Mouse (Mus musculus) limb, embryonic 12.5 days (tissue): ENCODE data around the gene Camsap1. TPM values are rescaled to one million over a fixed set of nuclear protein-coding genes. Genes with fewer than 3 reads are reported as not detected.
A peak's percentile ranks its signal among the peaks of the same experiment; 100 is the strongest.

Experiments used
- ATAC-seq: fragments of 200-750 bp; cut with Nextera tagmentation; 2 replicates; pipeline ENCODE4 v1.8.0; 2017; ENCODE audit warnings: low read depth, moderate TSS enrichment; ENCODE audit not compliant: insufficient number of reproducible peaks, insufficient read depth, low FRiP score, low TSS enrichment
- H3K27ac ChIP-seq: fragments of 300-500 bp; sonication (generic); 2 replicates; pipeline ENCODE4 v1.5.1; 2016; ENCODE audit warnings: mild to moderate bottlenecking, moderate library complexity
- H3K27me3 ChIP-seq: fragments of 300-500 bp; sonication (generic); 2 replicates; pipeline ENCODE4 v1.6.1; 2016; ENCODE audit warnings: mild to moderate bottlenecking, moderate library complexity
- H3K36me3 ChIP-seq: fragments of 300-500 bp; sonication (generic); 2 replicates; pipeline ENCODE4 v1.6.1; 2016; ENCODE audit warnings: mild to moderate bottlenecking, moderate library complexity
- H3K4me1 ChIP-seq: fragments of 300-500 bp; sonication (generic); replicated peaks from 2 replicates; pipeline ENCODE4 v1.6.1; 2016
- H3K4me2 ChIP-seq: fragments of 300-500 bp; sonication (generic); 2 replicates; pipeline ENCODE4 v1.6.1; 2016; ENCODE audit warnings: mild to moderate bottlenecking, moderate library complexity
- H3K4me3 ChIP-seq: fragments of 300-500 bp; sonication (generic); replicated peaks from 2 replicates; pipeline ENCODE4 v1.5.1; 2016; ENCODE audit warnings: mild to moderate bottlenecking
- H3K9ac ChIP-seq: fragments of 300-500 bp; sonication (generic); replicated peaks from 2 replicates; pipeline ENCODE4 v1.6.1; 2016; ENCODE audit warnings: mild to moderate bottlenecking, moderate library complexity
- H3K9me3 ChIP-seq: fragments of 300-500 bp; sonication (generic); 2 replicates; pipeline ENCODE4 v1.6.1; 2016; ENCODE audit warnings: mild to moderate bottlenecking, moderate library complexity
- WGBS: fragments of 180-500 bp; shearing (Covaris S2); methylation state at CpG from one replicate; pipeline ENCODE4 v1.1.7; 2016; 5-methylcytosine and 5-hydroxymethylcytosine counted together
- polyA plus RNA-seq: library from polyadenylated mRNA; unstranded; fragments of >200 nt; fragmentation: Nextera tagmentation; extraction: Ambion mirVana; gene quantifications from 2 replicates; pipeline ENCODE4 v1.2.1, GENCODE M21; 2016

Camsap1 gene
- polyA plus RNA-seq, result 39.6 and 44.9 TPM in 2 replicates

GRCm38 (mm10) chr2:25983159-25983907, at the start of gene Camsap1:
Gene Camsap1, minus strand, starts transcription at chr2:25983282.
- peaks cover 12% of the 10 kb centered on the region for H3K36me3 ChIP-seq
- H3K4me3 ChIP-seq, result peak within 1 kb of the TSS; percentile 96
- H3K4me2 ChIP-seq, result peak within 1 kb of the TSS; percentile 95
- H3K27ac ChIP-seq, result peak within 1 kb of the TSS; percentile 88
- H3K9me3 ChIP-seq, result no peaks in the 10 kb centered on the region
- WGBS, result under 1% methylated on average over 59 of the region's 64 CpGs
- peak; percentile 100 for ATAC-seq
- peaks cover 2% of the 10 kb centered on the region; the same call in 1 of the 2 replicates for H3K27me3 ChIP-seq
- peaks cover 27% of the 10 kb centered on the region for H3K4me1 ChIP-seq
- H3K9ac ChIP-seq, result peak within 1 kb of the TSS; percentile 98

GRCm38 (mm10) chr2:26030288-26030687, 47.2 kb upstream of the Camsap1 start:
- no peak for ATAC-seq
- H3K27me3 ChIP-seq, result peaks cover 7% of the 10 kb centered on the region; the same call in 1 of the 2 replicates
- no peaks in the 10 kb centered on the region for H3K36me3 ChIP-seq
- WGBS, result 49% methylated on average over 3 of the region's 3 CpGs
- no peak overlapping the region for H3K27ac ChIP-seq
- H3K4me2 ChIP-seq, result no peak overlapping the region
- no peaks in the 10 kb centered on the region for H3K9me3 ChIP-seq
- peaks cover 15% of the 10 kb centered on the region for H3K4me1 ChIP-seq
- no peak overlapping the region for H3K4me3 ChIP-seq
- H3K9ac ChIP-seq, result no peak overlapping the region

- 37% methylated on average over 4 of the region's 4 CpGs for WGBS
- no peak overlapping the region for H3K4me2 ChIP-seq
- no peak for ATAC-seq
- no peak overlapping the region for H3K4me3 ChIP-seq
- H3K9ac ChIP-seq, result no peak overlapping the region
- H3K27me3 ChIP-seq, result no peaks in the 10 kb centered on the region
- H3K36me3 ChIP-seq, result no peaks in the 10 kb centered on the region; the same call in 1 of the 2 replicates
- no peak overlapping the region for H3K27ac ChIP-seq
- H3K9me3 ChIP-seq, result no peaks in the 10 kb centered on the region
- peaks cover 14% of the 10 kb centered on the region for H3K4me1 ChIP-seq
Observed at GRCm38 (mm10) chr2:26024138-26025075, 41.3 kb upstream of the Camsap1 start.

GRCm38 (mm10) chr2:26022626-26023025, 39.5 kb upstream of the Camsap1 start:
- H3K9ac ChIP-seq, result no peak overlapping the region
- ATAC-seq, result no peak
- no peak overlapping the region for H3K4me2 ChIP-seq
- H3K4me3 ChIP-seq, result no peak overlapping the region
- peaks cover 4% of the 10 kb centered on the region; the same call in 1 of the 2 replicates for H3K36me3 ChIP-seq
- 77% methylated on average over 1 of the region's 1 CpGs for WGBS
- H3K9me3 ChIP-seq, result no peaks in the 10 kb centered on the region
- H3K4me1 ChIP-seq, result peaks cover 14% of the 10 kb centered on the region
- no peak overlapping the region for H3K27ac ChIP-seq
- H3K27me3 ChIP-seq, result no peaks in the 10 kb centered on the region

GRCm38 (mm10) chr2:26022258-26022565, 39.1 kb upstream of the Camsap1 start:
- Histone ChIP-seq H3K9ac (no peak overlapping the region), H3K4me1 (peaks cover 18% of the 10 kb centered on the region), H3K4me2 (peak overlapping the region; percentile 94), H3K27me3 (no peaks in the 10 kb centered on the region), H3K27ac (no peak overlapping the region), H3K36me3 (peaks cover 4% of the 10 kb centered on the region; the same call in 1 of the 2 replicates), H3K4me3 (peak overlapping the region; percentile 16; the same call in 1 of the 2 replicates), H3K9me3 (no peaks in the 10 kb centered on the region)
- WGBS, result 87% methylated on average over 8 of the region's 8 CpGs
- peak; percentile 30; the same call in 1 of the 2 replicates for ATAC-seq

GRCm38 (mm10) chr2:26021561-26022257, 38.6 kb upstream of the Camsap1 start, which contains the start of gene Ubac1:
Gene Ubac1, minus strand, starts transcription at chr2:26021747.
- H3K4me2 ChIP-seq, result peak within 1 kb of the TSS; percentile 94
- H3K27me3 ChIP-seq, result no peaks in the 10 kb centered on the region
- H3K9ac ChIP-seq, result peak within 1 kb of the TSS; percentile 83
- peak; percentile 92 for ATAC-seq
- H3K36me3 ChIP-seq, result peaks cover 4% of the 10 kb centered on the region; the same call in 1 of the 2 replicates
- peak within 1 kb of the TSS; percentile 88 for H3K4me3 ChIP-seq
- 6% methylated on average over 50 of the region's 50 CpGs for WGBS
- H3K9me3 ChIP-seq, result no peaks in the 10 kb centered on the region
- H3K4me1 ChIP-seq, result peaks cover 20% of the 10 kb centered on the region
- H3K27ac ChIP-seq, result peak within 1 kb of the TSS; percentile 81

GRCm38 (mm10) chr2:26020714-26021560, 37.9 kb upstream of the Camsap1 start:
- H3K4me2 ChIP-seq, result peak overlapping the region; percentile 94
- peak; percentile 26; the same call in 1 of the 2 replicates for ATAC-seq
- peak overlapping the region; percentile 83 for H3K9ac ChIP-seq
- H3K4me3 ChIP-seq, result peak overlapping the region; percentile 88
- WGBS, result 3% methylated on average over 38 of the region's 38 CpGs
- no peaks in the 10 kb centered on the region for H3K27me3 ChIP-seq
- H3K27ac ChIP-seq, result peak overlapping the region; percentile 81
- H3K4me1 ChIP-seq, result peaks cover 20% of the 10 kb centered on the region
- H3K36me3 ChIP-seq, result peaks cover 8% of the 10 kb centered on the region; the same call in 1 of the 2 replicates
- H3K9me3 ChIP-seq, result no peaks in the 10 kb centered on the region

GRCm38 (mm10) chr2:26019923-26020322, 36.8 kb upstream of the Camsap1 start:
- H3K4me2 ChIP-seq, result peak overlapping the region; percentile 94
- peaks cover 20% of the 10 kb centered on the region for H3K4me1 ChIP-seq
- H3K4me3 ChIP-seq, result peak overlapping the region; percentile 88; the same call in 1 of the 2 replicates
- no peak for ATAC-seq
- H3K36me3 ChIP-seq, result peaks cover 19% of the 10 kb centered on the region
- H3K9me3 ChIP-seq, result no peaks in the 10 kb centered on the region
- no peaks in the 10 kb centered on the region for H3K27me3 ChIP-seq
- H3K27ac ChIP-seq, result no peak overlapping the region
- no peak overlapping the region for H3K9ac ChIP-seq
- WGBS, result 76% methylated on average over 3 of the region's 3 CpGs

- 85% methylated on average over 4 of the region's 4 CpGs for WGBS
- H3K9ac ChIP-seq, result no peak overlapping the region
Observed at GRCm38 (mm10) chr2:26017326-26017725, 34.2 kb upstream of the Camsap1 start.

GRCm38 (mm10) chr2:26013674-26014073, 30.6 kb upstream of the Camsap1 start:
- ATAC-seq, result no peak
- H3K27ac ChIP-seq, result no peak overlapping the region
- no peaks in the 10 kb centered on the region for H3K9me3 ChIP-seq
- no peak overlapping the region for H3K4me3 ChIP-seq
- 92% methylated on average over 3 of the region's 3 CpGs for WGBS
- no peak overlapping the region for H3K4me2 ChIP-seq
- H3K4me1 ChIP-seq, result peaks cover 6% of the 10 kb centered on the region; the same call in 1 of the 2 replicates
- no peak overlapping the region; the same call in 1 of the 2 replicates for H3K9ac ChIP-seq
- H3K27me3 ChIP-seq, result no peaks in the 10 kb centered on the region
- H3K36me3 ChIP-seq, result peaks cover 76% of the 10 kb centered on the region

More at GRCm38 (mm10) chr2:26017326-26017725, 34.2 kb upstream of the Camsap1 start:
- Histone ChIP-seq H3K27ac (no peak overlapping the region), H3K27me3 (no peaks in the 10 kb centered on the region), H3K36me3 (peaks cover 43% of the 10 kb centered on the region), H3K4me3 (no peak overlapping the region), H3K9me3 (no peaks in the 10 kb centered on the region), H3K4me1 (peaks cover 20% of the 10 kb centered on the region), H3K4me2 (no peak overlapping the region)
- no peak for ATAC-seq
